Mouse (Mus musculus) liver, postnatal 0 days (tissue): ENCODE measurements at regions not wholly inside any gene's neighbourhood (a gene's known extent, or its start where the extent isn't known, plus 50 kb on each side); places are given as distances from the start of the nearest gene placed in this dataset.

Source experiments
- CTCF ChIP-seq: sonication (generic); IDR thresholded peaks from 2 replicates; pipeline ENCODE4 v1.5.1; 2016; ENCODE audit warnings: antibody characterized with exemption, low read depth
- EP300 ChIP-seq: IDR thresholded peaks from 2 replicates; pipeline ENCODE4 v1.6.1; 2016; ENCODE audit warnings: antibody characterized with exemption, low read depth, mild to moderate bottlenecking

DNA sequence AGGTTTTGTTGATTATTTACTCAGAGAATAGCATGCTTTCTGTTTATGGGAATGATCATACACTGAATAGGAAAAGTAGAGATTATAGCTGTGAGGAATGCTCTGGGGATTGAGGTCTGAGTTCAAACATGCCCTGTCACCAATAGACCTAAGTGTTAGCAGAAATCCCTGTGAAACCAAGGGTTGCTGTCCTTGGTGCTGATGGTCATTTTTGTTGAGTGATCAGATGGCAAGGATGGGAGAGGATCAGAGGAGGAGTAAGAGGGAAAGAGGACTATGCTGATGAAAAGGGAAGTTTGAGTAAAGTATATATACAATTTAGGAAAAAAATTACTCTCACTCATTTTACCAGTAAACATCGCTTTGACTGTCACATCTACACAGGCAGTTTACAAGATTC is 191.5 kb upstream of the Sel1l start:
- no peak for TF ChIP-seq CTCF
- no peak for TF ChIP-seq EP300
